Mouse (Mus musculus): ENCODE results near the gene Stpg2. TPM values are rescaled to one million over a fixed set of nuclear protein-coding genes. Genes with fewer than 3 reads are reported as not detected.
"Not testable (repeated sequence)": the region's sequence is repeated elsewhere in the genome, so short reads cannot be mapped to it uniquely, and the experiment has no call there.

The Stpg2 gene
- total RNA-seq, 2 experiments from 2014 or later: not detected

DNA sequence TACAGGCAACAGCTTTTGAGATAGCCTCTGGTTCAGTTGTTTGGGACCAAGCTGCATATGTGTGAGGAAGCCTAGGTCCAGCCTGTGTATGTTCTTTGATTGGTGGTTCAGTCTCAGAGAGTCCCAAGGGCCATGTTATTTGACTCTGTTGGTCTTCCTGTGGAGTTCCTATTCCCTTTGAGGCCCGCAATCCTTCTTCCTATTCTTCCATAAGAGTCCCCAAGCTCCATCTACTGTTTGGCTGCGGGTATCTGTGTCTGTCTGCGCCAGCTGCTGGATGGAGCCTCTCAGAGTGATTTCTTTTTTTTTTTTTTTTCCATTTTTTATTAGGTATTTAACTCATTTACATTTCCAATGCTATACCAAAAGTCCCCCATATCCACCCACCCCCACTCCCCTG is 498.7 kb downstream of the Stpg2 start:
- DNase-seq; intact Hi-C loops (cut with DNase I; ENCODE audit: low total_unique reads): not testable (repeated sequence)

DNA sequence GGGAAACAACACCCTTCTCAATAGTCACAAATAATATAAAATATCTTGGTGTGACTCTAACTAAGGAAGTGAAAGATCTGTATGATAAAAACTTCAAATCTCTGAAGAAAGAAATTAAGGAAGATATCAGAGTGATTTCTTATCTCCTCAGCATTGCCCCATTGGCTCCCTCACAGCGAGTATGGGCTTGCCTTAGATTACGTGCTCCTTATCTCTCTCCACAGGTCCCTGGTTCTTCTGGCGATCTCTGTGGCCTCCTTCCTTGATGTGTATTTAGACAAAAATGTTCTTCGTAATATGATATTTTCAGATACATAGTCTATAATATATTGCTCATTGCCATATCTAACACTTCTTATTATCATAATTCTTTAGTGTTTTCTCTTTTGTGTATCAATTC is 501.9 kb downstream of the Stpg2 start:
- intact Hi-C loops (cut with DNase I; ENCODE audit: low total_unique reads); DNase-seq: not testable (repeated sequence)

DNA sequence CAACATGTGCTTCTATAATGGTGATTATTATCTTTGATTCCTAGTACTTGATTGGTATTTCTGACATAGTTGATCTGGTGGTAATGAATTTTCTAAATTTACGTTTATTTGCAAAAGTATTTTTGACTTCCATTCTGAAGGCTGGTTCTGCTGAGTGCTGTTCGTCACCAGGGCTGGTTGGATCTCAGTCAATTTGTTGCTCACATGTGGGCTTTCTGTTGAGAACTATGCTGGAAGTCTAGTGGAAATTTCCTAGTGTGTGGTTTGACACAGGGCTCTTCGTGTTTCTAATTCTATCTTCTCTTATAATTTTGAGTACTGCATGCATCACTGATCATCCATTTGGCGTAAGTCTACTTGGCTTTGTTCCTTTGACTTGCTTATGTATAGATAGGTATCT is 504.3 kb downstream of the Stpg2 start:
- intact Hi-C loops (cut with DNase I; ENCODE audit: low total_unique reads): no loop called here
- DNase-seq: no peak

DNA sequence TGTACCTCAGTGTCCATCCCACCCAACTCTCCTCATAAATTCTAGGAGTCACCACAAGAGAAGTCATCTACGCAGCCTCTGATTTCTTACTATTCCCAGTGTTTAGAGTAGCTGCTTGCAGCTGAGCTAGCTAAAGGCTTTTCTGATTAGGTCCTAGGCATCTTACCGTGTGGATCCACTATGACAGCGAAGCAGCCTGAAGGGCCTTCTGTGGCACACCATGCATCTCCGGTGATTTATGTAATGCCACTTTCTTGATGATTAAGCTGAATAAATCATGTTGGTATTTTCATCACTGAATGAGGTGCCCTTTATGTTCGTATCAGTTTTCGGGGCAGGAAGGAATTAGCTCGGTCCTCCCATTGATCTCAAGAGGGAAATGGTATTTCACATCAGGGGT is 523.3 kb downstream of the Stpg2 start:
- no peak for DNase-seq
- intact Hi-C loops (cut with DNase I; ENCODE audit: low total_unique reads): no loop called here

DNA sequence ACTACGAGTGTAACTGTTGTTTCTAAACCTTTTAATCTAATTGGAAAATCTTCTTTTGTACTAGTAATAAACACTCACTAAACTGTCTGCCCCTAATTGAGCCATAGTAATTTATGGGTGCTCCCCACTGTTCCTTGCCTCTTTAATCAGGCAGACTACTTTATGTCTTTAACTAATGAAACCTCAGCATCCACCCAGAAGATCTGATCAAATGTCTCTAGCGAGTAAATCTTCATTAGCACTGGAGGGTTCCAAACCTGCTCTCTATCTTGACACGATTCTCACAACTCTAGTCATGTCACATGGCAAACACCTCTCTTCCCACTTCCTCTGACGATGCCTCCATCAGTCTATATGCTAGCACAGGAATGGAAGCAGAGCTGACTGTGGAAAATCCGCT is 523.8 kb downstream of the Stpg2 start:
- DNase-seq: no peak
- intact Hi-C loops (cut with DNase I; ENCODE audit: low total_unique reads): no loop called here

DNA sequence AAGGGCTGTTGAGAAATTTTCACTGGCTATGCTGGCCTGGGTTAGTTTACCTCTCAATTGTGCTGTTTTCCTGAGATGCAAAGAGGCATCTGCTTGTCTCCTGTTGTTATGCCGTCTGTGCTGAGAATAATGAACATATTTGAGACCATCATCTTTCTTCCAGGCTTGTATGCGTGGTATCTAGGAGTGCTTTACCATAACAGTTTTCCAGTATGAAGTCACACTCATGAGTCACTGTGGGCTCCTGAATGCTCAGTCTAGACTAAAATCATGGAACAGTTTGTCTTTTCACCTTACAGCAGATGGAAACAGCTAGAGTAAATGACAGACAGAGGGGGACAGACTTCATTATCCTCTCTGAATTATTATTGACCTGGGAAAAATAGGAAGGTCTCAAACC is 527.7 kb downstream of the Stpg2 start:
- intact Hi-C loops (cut with DNase I; ENCODE audit: low total_unique reads): no loop called here
- DNase-seq: no peak

DNA sequence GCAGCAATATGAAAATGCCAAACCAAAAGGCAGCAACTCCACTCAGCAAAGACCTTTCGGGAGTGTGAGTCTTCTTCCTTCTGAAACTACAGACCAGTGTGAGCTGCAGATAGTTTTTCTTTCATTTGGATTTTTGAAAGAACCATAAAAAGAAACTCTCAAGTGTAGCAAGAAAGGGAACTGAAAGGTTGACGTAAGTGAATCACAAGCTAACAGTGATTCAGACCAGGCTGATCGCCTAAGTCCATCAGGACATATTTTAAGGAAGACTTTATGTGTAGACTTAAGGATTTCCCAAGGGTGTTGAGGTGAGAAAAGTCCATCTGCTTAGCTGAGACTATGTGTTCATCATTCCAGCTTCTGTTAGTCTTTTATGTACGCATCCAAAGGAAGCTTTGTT is 533.9 kb downstream of the Stpg2 start:
- intact Hi-C loops (cut with DNase I; ENCODE audit: low total_unique reads): no loop called here
- no peak for DNase-seq

Other genes starting within 250 kb of the Stpg2 start
- gene Rap1gds1, start 130.5 kb upstream of the Stpg2 start, total RNA-seq (2021): 10 to 100 TPM; 36.1 to 37.6 TPM